Mouse (Mus musculus) retina, postnatal 7 days (tissue): Measurements from ENCODE around the gene Mill1.
"Not testable (repeated sequence)": the region's sequence is repeated elsewhere in the genome, so short reads cannot be mapped to it uniquely, and the experiment has no call there.

Experiments
- DNase-seq: peaks from one replicate; pipeline ENCODE4 v3.0.0-alpha.2; 2012; ENCODE audit warnings: low read depth, low spot score

The Mill1 gene

GRCm38 (mm10) chr7:18245047-18245446 lies at the start of gene Mill1:
Mill1 (plus strand) TSS chr7:18245347.
- DNase-seq, result no peak

GRCm38 (mm10) chr7:18210938-18211337 lies 34.2 kb upstream of the Mill1 start:
- no peak for DNase-seq

GRCm38 (mm10) chr7:18214699-18215098 lies 30.4 kb upstream of the Mill1 start:
- DNase-seq, result no peak

- DNase-seq, result no peak
Observed at GRCm38 (mm10) chr7:18238561-18238960, 6.6 kb upstream of the Mill1 start.

GRCm38 (mm10) chr7:18241217-18241616 lies 3.9 kb upstream of the Mill1 start:
- DNase-seq, result no peak

GRCm38 (mm10) chr7:18243959-18244573 lies 1.1 kb upstream of the Mill1 start:
- not testable (repeated sequence) for DNase-seq

GRCm38 (mm10) chr7:18260219-18260618 lies 15.1 kb downstream of the Mill1 start:
- no peak for DNase-seq

GRCm38 (mm10) chr7:18265089-18265488 lies 19.9 kb downstream of the Mill1 start:
- DNase-seq, result no peak
